ENCODE assay signal across 7 mouse cellular contexts in the genomic region with DNA sequence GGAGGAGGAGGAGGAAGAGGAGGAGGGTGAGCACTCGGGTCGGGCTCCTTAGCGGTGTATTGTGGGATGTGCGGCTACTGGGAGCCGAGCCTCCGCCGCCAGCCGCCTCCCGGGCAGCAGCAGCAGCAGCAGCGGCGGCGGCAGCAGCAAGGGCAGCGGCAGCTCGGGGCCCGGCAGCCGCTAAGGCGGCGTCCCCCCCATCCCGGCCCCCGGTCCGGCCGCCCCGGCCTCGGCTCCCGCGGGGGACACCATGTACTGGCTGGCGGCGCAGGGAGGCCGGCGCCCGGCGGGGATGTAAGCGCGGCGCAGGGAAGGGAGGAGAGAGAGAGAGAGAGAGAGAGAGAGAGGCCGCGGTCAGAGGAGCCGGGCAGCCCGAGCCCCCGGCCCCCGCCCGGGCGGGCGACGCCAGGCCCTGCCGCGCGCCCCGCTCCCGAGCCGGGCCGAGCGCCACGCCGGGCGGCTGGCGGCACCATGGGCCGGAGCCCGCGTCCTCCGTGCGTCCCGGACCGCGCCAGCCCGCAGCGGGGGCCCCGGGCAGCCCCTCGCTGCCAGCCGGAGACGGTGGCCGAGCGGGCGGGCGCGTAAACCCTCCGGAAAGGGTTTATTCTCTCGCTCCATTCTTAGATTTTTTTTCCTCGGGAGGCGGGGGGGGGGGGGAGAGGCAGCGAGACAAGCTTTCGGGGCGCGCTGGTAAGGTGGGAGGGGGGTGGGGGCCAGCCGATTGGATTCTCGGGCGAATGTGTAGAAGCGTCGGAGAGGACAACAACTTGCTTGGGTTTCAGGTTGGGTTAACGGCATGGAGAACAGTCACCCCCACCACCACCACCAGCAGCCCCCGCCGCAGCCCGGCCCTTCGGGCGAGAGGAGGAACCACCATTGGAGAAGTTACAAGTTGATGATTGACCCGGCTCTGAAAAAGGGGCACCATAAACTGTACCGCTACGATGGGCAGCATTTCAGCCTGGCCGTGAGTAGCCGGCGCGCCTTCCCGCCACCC. TPM values are rescaled to one million over a fixed set of nuclear protein-coding genes. Genes with fewer than 3 reads are reported as not detected.
DNase-seq lines count a peak whose midpoint lies in the region; ATAC-seq and TF ChIP-seq lines count a peak whose summit lies in the region.

A gene (plus strand): TSS at position 33 of the 997 bp plus-strand sequence.

- H3K4me2 ChIP-seq in heart, embryonic 12.5 days = peak within 1 kb of the TSS; percentile 99
- H3K4me2 ChIP-seq in kidney, postnatal 0 days (ENCODE audit: low read length) = peak within 1 kb of the TSS; percentile 100
- peak within 1 kb of the TSS; percentile 100 for H3K4me2 ChIP-seq in lung, embryonic 14.5 days

- 0 out of 2 replicates have a peak, but pooled peaks have one; percentile 8 for ATAC-seq in heart, embryonic 12.5 days (ENCODE audit: insufficient number of reproducible peaks, low FRiP score)
- no peak for ATAC-seq in kidney, postnatal 0 days (replicated peaks; ENCODE audit: low FRiP score, low read depth)
- no peak for ATAC-seq in lung, embryonic 14.5 days (ENCODE audit: insufficient read depth)

- peak within 1 kb of the TSS; percentile 99 for H3K4me3 ChIP-seq in embryonic facial prominence, embryonic 10.5 days
- H3K4me3 ChIP-seq in heart, embryonic 12.5 days = peak within 1 kb of the TSS; percentile 94
- peak within 1 kb of the TSS; percentile 87 for H3K4me3 ChIP-seq in kidney, postnatal 0 days (replicated peaks; ENCODE audit: low read depth, low read length)
- H3K4me3 ChIP-seq in lung, embryonic 14.5 days (ENCODE audit: low read depth, low read length) = peak within 1 kb of the TSS; percentile 92

- no peak for TF ChIP-seq CTCF in kidney, postnatal 0 days (IDR thresholded peaks at IDR 0.05; ENCODE audit: low read depth)
- no peak for TF ChIP-seq CTCF in lung, embryonic 14.5 days (IDR thresholded peaks at IDR 0.05; ENCODE audit: low read depth)

- under 1% methylated on average over 92 of the region's 103 CpGs for WGBS in embryonic facial prominence, embryonic 10.5 days
- 3% methylated on average over 88 of the region's 103 CpGs for WGBS in heart, embryonic 12.5 days
- WGBS in kidney, postnatal 0 days = under 1% methylated on average over 60 of the region's 103 CpGs
- WGBS in lung, embryonic 14.5 days = under 1% methylated on average over 70 of the region's 103 CpGs

- no peaks in the 10 kb centered on the region for H3K27me3 ChIP-seq in embryonic facial prominence, embryonic 10.5 days (replicated peaks; ENCODE audit: low read depth, poor library complexity, severe bottlenecking)
- no peaks in the 10 kb centered on the region for H3K27me3 ChIP-seq in heart, embryonic 12.5 days (replicated peaks)
- no peaks in the 10 kb centered on the region for H3K27me3 ChIP-seq in kidney, postnatal 0 days (ENCODE audit: insufficient read depth, low read length)
- H3K27me3 ChIP-seq in lung, embryonic 14.5 days (ENCODE audit: insufficient read depth, low read length) = no peaks in the 10 kb centered on the region

- H3K36me3 ChIP-seq in embryonic facial prominence, embryonic 10.5 days (replicated peaks) = peaks cover 33% of the 10 kb centered on the region
- peaks cover 25% of the 10 kb centered on the region for H3K36me3 ChIP-seq in heart, embryonic 12.5 days
- H3K36me3 ChIP-seq in kidney, postnatal 0 days (ENCODE audit: insufficient read depth, low read length) = peaks cover 13% of the 10 kb centered on the region
- peaks cover 33% of the 10 kb centered on the region for H3K36me3 ChIP-seq in lung, embryonic 14.5 days (ENCODE audit: insufficient read depth)

- DNase-seq in CD4-positive, CD25-positive, alpha-beta regulatory T cell, adult 2 months (ENCODE audit: low read depth, low spot score) = peak; percentile 74
- peak; percentile 64 for DNase-seq in NIH3T3 (ENCODE audit: low read depth)
- peak; percentile 78 for DNase-seq in embryonic facial prominence, embryonic 10.5 days (ENCODE audit: low spot score)
- DNase-seq in kidney, postnatal 0 days (ENCODE audit: low spot score) = peak; percentile 72
- peak; percentile 72 for DNase-seq in lung, embryonic 14.5 days
- peak; percentile 78 for DNase-seq in retina, postnatal 1 day

- H3K9ac ChIP-seq in heart, embryonic 12.5 days = peak within 1 kb of the TSS; percentile 100
- H3K9ac ChIP-seq in kidney, postnatal 0 days (ENCODE audit: low read depth, low read length) = peak within 1 kb of the TSS; percentile 98
- H3K9ac ChIP-seq in lung, embryonic 14.5 days = peak within 1 kb of the TSS; percentile 99

- peak within 1 kb of the TSS; percentile 100 for H3K27ac ChIP-seq in embryonic facial prominence, embryonic 10.5 days (replicated peaks)
- H3K27ac ChIP-seq in heart, embryonic 12.5 days (ENCODE audit: poor library complexity, severe bottlenecking) = peak within 1 kb of the TSS; percentile 100
- peak within 1 kb of the TSS; percentile 100 for H3K27ac ChIP-seq in kidney, postnatal 0 days
- peak within 1 kb of the TSS; percentile 100 for H3K27ac ChIP-seq in lung, embryonic 14.5 days (ENCODE audit: low read depth)

- peaks cover 62% of the 10 kb centered on the region for H3K4me1 ChIP-seq in embryonic facial prominence, embryonic 10.5 days
- peaks cover 47% of the 10 kb centered on the region for H3K4me1 ChIP-seq in heart, embryonic 12.5 days (replicated peaks)
- H3K4me1 ChIP-seq in kidney, postnatal 0 days (replicated peaks; ENCODE audit: insufficient read depth, low read length) = peaks cover 26% of the 10 kb centered on the region
- H3K4me1 ChIP-seq in lung, embryonic 14.5 days (ENCODE audit: insufficient read depth) = peaks cover 20% of the 10 kb centered on the region

- H3K9me3 ChIP-seq in embryonic facial prominence, embryonic 10.5 days = no peaks in the 10 kb centered on the region
- no peaks in the 10 kb centered on the region for H3K9me3 ChIP-seq in heart, embryonic 12.5 days (replicated peaks)
- H3K9me3 ChIP-seq in kidney, postnatal 0 days (replicated peaks; ENCODE audit: low read length) = no peaks in the 10 kb centered on the region
- H3K9me3 ChIP-seq in lung, embryonic 14.5 days (ENCODE audit: low read depth, low read length) = no peaks in the 10 kb centered on the region

RNA-seq across cellular contexts. Expression of the gene that starts here (rescaled TPM):
- 8.1 TPM in 2 replicates for polyA plus RNA-seq in embryonic facial prominence, embryonic 10.5 days (2016; fragmentation: Nextera tagmentation; extraction: Ambion mirVana)
- polyA plus RNA-seq in heart, embryonic 12.5 days (2016; fragmentation: Nextera tagmentation; extraction: Ambion mirVana) = 7.4 and 8.1 TPM in 2 replicates
- polyA plus RNA-seq in kidney, postnatal 0 days (2015; fragmentation: Nextera tagmentation; extraction: Ambion mirVana) = 7.0 and 7.1 TPM in 2 replicates
- 11.5 and 12.1 TPM in 2 replicates for polyA plus RNA-seq in lung, embryonic 14.5 days (2014; fragmentation: Nextera tagmentation; extraction: Ambion mirVana)
